Mouse (Mus musculus) cerebellum, postnatal 14 days (tissue): ENCODE results near the gene Gm266.
"Not testable (repeated sequence)": the region's sequence is repeated elsewhere in the genome, so short reads cannot be mapped to it uniquely, and the experiment has no call there.

Experiments used
- DNase-seq, 2 experiments: peaks; one replicate each; pipeline ENCODE4 v3.0.0; 2021; ENCODE audit warnings: mixed read lengths in 2 of 2

The Gm266 gene

GRCm38 (mm10) chr12:111485652-111486306 lies at the start of gene Gm266:
Gene Gm266, minus strand, starts transcription at chr12:111485823.
- no peak for DNase-seq

- DNase-seq, result no peak
These were observed 49.7 kb upstream of the Gm266 start for GRCm38 (mm10) chr12:111535281-111535680.

DNA sequence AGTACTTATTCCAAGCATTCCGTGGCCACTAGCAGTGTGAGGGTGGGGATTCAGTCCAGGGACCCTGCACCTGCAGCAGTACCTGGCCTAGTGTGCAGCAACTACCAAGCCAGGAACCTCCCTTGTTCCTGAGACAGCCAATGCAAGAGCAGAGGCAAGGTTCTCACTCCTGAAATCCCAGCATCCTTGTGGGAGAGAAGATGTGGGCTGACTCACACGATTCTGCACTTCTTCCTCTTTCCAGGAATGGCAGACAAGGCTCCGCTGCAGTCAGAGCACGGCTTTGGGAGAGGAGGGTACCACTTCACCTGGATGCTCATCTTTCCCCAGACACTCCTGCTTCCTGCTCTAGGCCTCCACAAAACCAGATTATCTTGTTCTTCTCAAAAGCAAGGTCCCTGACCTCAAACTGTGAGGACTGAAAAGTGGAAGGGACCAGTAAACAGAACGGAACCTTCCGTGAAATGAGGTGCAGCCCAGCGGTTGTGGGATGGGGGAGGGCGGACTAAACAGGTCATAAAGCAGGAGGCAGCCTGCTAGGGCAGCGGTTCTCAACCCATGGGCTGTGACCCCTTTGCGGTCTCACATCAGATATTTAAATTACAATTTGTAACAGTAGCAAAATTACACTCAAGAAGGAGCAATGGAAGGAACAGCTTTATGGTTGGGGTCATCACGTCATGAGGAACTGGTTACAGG lies 47.6 kb upstream of the Gm266 start:
- DNase-seq, result no peak

DNA sequence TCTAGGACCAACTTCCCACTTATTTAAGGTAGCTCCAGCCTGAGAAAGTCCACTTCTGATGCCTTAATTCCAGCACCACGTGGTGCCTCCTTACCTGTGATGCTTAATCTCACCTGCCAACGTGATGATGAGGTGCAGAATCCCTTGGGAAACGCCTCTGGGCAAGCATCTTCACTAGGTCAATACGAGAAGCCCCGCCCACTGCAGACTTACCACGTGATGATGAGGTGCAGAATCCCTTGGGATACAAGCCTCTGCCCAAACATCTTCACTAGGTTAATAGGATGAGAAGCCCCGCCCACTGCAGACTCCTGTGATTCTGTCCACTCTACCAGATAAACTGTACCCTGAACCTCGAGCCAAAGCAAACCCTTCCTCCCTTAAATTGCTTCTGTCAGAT lies 43.6 kb upstream of the Gm266 start:
- no peak for DNase-seq

DNA sequence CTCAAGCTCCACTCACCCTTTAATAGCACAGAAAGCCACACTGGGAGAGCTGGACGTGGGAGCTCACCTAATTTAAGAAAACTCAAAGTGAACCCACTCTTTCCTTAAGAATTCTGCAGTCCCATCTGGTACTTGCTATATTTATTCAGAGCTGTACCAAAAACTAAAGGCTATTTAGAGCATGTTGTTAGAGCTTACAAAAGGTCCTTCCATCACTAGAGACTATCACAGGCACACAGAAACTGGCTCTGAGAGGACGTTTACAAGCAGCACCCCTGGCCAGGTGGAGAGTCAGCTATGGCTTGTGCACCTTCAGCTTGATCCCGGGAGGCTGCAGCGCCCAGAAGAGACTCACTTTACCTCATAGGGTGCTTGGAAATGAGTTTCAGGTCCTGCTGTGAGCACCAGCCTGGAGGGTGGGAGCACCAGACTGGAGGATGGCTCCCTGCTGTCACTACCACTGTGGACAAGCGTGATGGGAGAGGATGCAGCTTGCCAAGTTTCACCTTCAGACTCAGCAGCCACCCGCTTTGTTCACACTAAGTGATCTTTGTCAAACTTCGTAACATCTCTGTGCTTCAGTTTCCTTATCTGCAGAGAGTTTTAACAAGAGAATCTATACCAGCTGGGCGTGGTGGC lies 42.1 kb upstream of the Gm266 start:
- DNase-seq, result no peak

- no peak for DNase-seq
These were observed 39.3 kb upstream of the Gm266 start for GRCm38 (mm10) chr12:111524883-111525282.

DNA sequence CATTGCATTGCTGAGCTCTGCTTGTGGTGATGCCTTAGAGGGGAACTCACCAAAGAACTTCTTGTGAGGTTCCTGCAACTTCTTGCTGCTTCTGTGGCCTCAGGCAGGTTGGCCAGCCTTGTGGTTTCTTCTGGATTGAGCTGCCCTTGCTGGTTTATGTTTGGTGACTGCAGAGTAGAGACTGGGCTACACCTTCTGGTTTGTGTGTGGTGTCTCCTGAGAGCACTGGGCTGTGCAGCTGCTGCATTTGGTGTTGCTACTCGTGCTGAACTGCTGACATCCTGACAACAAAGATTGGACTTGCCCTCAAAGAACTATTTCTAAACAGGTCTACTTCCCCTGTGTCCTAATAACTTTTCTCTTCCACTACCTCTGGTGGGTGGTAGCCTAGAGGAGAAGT lies 38.8 kb upstream of the Gm266 start:
- no peak for DNase-seq

DNA sequence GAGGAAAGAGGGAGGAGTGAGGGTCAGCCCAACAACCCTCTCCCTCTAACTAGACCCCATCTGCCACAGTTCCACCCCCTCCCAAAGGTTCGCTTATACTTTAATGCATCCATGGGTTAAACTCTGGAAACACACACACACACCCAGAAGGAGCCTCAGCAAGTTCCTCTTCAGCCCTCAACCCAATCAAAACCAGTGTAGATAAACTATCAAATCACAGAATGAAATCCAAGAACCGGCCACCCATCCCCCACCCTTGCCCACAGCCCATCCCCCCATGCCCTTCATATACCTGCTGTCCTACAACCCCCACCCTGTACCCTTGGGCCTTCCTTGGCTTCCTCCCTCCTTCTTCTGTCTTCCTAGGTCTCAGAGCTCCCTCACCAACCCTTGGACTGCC lies 35.4 kb upstream of the Gm266 start:
- no peak for DNase-seq

DNA sequence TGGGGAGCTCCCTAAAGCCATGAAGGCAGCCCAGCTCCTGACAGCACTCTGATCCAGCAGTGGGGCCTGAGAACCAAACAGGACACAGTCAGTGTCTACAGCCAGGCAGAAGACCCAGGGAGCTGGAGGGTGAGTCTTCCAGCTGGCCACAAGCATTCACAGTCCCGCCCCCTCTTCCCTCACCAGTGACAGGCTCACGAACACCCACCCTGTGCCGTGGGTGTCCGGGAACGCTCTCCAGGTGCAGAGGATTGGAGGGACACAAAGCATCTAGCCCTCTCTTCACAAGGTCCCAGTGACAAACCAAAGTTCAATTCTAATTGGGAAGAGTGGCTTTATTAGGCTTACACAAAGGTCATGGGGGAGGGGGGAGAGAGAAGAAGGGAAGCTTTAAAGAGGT lies 34.2 kb upstream of the Gm266 start:
- DNase-seq, result no peak

DNA sequence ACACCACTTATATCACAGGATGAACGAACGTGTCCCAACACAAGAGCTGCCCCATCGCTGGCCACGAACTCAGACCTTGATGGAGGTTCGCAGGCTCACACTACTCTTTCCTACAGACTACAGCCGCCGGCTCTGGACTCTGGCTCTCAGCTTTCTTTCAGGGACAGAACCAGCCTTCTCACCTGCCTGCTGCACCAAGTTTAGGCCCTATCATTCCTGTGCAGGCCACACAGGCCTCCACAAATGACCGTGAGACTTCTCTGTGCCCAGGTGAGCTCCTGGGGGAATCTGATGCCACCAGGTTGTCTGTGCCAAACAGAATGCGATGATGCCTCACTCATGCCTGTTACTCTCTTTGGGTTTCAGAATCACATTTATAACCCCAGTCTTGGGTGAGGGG lies 32.8 kb upstream of the Gm266 start:
- DNase-seq, result no peak

- no peak for DNase-seq
These were observed 32.3 kb upstream of the Gm266 start for GRCm38 (mm10) chr12:111517901-111518300.

GRCm38 (mm10) chr12:111516826-111517225 lies 31.2 kb upstream of the Gm266 start:
- DNase-seq, result no peak

GRCm38 (mm10) chr12:111515920-111516319 lies 30.3 kb upstream of the Gm266 start:
- DNase-seq, result no peak

- no peak for DNase-seq
These were observed 29.4 kb upstream of the Gm266 start for GRCm38 (mm10) chr12:111514874-111515649.

DNA sequence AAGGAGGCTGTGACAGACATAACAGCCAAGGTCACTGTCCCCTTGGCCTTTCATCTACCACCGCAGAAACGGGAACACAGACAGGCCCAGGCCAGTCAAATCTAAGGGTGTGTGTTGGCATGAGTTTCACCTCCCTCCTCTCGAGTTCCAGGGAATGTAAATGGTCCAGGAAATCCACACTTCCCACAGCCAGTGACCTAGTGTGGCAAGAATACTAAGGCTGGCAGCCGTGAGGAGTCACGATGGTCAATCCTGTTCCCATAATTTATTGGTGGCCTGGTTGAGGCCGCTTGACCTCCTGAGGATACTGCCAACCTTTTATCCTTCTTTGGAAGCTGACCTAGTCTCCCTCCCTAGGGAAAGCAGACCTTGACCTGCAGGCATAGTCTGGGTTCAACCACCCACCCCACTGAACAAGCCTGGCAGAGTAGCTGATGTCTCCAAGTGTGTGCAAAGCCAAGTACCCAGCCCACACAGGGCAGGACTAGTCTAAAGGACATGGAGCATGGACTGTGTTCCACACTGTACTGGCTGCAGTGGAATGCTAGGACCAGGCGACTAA lies 28.7 kb upstream of the Gm266 start:
- no peak for DNase-seq

GRCm38 (mm10) chr12:111513673-111514072 lies 28.1 kb upstream of the Gm266 start:
- peak in 1 of 2 experiments; percentile 35 for DNase-seq

DNA sequence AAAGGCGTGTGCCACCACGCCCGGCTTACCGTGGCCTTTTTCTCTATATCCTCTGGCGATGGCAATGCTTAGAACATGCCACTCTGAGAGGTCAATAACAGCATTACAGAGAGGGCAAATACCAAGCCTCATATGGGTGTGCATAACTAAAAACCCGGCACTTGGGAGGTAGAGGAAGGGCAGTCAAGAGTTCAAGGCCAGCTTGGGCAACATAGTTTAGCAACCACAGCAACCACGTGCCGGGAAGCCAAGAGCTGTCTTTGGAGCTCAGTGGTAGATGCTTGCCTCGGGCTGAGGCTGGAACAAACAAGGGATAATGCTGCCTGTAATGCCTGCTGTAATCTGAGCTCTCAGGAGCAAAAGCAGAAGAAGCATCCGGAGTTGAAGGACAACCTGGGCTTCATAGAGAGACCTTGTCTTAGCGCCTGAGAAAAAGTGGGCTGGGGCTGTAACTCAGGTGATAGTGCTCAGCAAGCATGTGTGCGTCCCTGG lies 27.0 kb upstream of the Gm266 start:
- DNase-seq, result no peak

DNA sequence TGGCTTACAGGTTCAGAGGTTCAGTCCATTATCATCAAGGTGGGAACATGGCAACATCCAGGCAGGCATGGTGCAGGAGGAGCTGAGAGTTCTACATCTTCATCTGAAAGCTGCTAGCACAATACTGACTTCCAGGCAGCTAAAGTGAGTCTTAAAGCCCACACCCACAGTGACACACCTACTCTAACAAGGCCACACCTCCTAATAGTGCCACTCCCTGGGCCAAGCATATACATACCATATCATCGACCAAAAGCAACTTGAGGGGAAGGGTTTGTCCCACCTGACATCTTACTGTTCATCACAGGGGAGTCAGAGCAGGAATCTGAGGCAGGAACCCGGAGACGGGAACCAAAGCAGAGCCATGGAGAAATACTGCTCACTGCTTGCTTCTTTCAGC lies 22.8 kb upstream of the Gm266 start:
- not testable (repeated sequence) for DNase-seq

- no peak for DNase-seq
These were observed 22.3 kb upstream of the Gm266 start for GRCm38 (mm10) chr12:111507962-111508361.

DNA sequence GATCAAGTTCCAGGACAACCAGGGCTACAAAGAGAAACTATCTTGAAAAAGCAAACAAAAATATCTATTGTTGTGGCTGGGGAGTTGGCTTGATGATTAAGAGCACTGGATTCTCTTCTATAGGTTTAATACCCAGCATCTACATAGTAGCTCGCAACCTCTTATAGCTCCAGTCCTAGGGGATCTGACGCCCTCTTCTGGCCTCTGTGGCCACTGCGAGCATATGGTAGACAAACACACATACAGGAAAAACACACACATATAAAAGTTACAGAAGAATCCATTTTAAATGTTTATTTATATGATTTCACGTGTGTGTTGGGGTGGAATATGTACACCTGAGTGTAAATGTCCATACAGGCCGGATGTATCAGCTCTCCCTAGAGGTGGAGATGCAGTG lies 21.4 kb upstream of the Gm266 start:
- no peak for DNase-seq

DNA sequence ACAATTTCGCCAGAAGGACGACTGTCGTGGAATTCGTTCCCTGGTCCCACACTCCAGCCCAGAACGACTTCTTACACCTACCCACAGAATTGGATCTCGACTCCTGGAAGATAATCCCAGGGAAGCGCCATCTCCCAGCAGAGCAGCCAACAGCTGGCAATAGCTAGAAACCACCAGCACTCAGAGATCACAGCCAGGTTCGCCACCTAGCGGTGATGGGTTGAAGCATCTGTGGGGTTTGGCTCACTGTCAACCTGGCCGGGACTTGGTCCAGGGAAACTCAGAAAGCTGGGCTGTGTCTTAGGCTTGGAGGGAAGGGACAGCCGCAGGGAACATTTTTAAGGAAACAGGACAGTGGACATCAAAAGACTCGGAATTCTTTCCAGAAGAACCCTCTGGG lies 19.3 kb upstream of the Gm266 start:
- peak; percentile 99 for DNase-seq

GRCm38 (mm10) chr12:111503571-111503970 lies 17.9 kb upstream of the Gm266 start:
- DNase-seq, result no peak

DNA sequence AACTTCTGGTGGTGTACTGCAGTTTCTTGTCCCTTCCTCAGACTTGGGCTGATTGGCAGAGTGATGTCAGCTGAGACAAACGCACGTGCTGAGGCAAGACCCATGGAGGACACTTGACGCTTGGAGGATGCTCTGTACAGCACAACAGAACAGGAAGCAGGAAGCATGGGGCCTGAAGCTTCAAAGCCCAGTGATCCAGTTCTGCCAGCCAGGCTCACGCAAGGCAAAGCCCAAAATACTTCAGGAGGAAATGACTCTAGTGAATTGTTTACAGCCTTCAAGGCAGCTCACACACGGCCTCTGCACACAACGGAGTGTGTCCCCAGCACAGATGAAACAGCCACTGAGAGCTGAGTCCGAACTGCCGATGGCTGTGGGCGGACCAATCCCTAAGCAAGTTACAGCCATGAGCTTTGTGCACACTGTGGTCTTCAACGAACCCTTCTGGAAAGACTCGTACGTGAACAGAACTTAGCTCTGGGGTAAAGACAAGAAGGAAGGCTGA lies 17.5 kb upstream of the Gm266 start:
- no peak for DNase-seq
